Mouse (Mus musculus) erythroblast, embryonic 14.5 days (primary cell): ENCODE data around the gene Dop1b. TPM values are rescaled to one million over a fixed set of nuclear protein-coding genes. Genes with fewer than 3 reads are reported as not detected.

Experiments used
- H3K27me3 ChIP-seq: 2 replicates; pipeline ENCODE4 v1.6.1; 2012; ENCODE audit warnings: inconsistent platforms; ENCODE audit not compliant: control insufficient read depth
- H3K36me3 ChIP-seq: 2 replicates; pipeline ENCODE4 v1.6.1; 2012; ENCODE audit warnings: mild to moderate bottlenecking, inconsistent platforms; ENCODE audit not compliant: control insufficient read depth
- H3K4me1 ChIP-seq: 2 replicates; pipeline ENCODE4 v1.6.1; 2012; ENCODE audit warnings: inconsistent platforms; ENCODE audit not compliant: control insufficient read depth
- H3K4me3 ChIP-seq: replicated peaks from 2 replicates; pipeline ENCODE3; 2012; ENCODE audit warnings: moderate library complexity, mild to moderate bottlenecking, inconsistent platforms
- H3K9me3 ChIP-seq: 2 replicates; pipeline ENCODE4 v1.6.1; 2012; ENCODE audit warnings: low read length, inconsistent platforms, mixed read lengths; ENCODE audit not compliant: control insufficient read depth
- GATA1 ChIP-seq: IDR thresholded peaks from 2 replicates; pipeline ENCODE4 v1.6.1; 2012; ENCODE audit warnings: low read length, inconsistent platforms, mixed read lengths
- TAL1 ChIP-seq: IDR thresholded peaks from 3 replicates; pipeline ENCODE4 v1.6.1; 2012; ENCODE audit warnings: low read length, inconsistent platforms, mixed read lengths
- polyA plus RNA-seq: library from polyadenylated mRNA; stranded (reverse); fragments of >175 nt; gene quantifications from 2 replicates; pipeline ENCODE4 v1.2.3, GENCODE M21; 2012

Dop1b gene
- polyA plus RNA-seq, 1 experiment = 2.8 TPM

DNA sequence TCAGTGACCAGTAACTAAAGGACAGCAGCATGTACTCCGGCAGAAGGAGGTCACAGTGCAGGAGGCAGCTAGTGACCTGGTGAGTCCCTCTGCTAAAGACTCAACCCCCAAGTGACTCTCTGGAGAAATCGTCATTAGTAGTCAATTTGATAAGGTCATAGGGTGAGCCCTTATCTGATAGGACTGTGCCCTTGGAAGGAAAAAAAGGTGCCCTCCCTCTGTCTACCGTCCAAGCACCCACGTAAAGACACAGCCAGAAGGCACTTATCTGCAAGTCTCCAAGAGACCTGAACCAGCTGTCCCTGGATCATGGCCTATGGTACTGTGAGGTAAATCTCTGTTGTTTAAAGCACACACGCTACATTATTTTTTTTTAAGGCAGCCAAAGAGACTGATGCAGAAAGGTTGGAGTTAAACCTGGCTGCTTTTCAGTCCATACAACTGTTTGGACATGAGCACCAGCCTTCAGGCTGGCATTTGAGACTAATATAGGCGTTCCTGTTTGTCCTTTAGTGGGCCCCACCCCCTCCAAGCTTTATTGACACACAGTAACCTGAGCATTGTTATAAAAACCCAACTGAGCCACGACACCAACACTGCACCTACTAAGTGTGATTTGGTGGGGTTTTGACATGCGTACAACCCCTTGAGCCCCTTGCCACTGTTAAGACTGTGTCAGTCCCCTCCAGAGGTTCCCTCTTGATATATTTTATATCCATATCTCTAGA is 13.9 kb downstream of the Dop1b start:
- H3K9me3 ChIP-seq = no peaks in the 10 kb centered on the region
- H3K4me3 ChIP-seq = no peak overlapping the region
- no peak for TF ChIP-seq TAL1
- TF ChIP-seq GATA1 = no peak
- H3K36me3 ChIP-seq = peaks cover 64% of the 10 kb centered on the region
- H3K4me1 ChIP-seq = peaks cover 5% of the 10 kb centered on the region
- H3K27me3 ChIP-seq = no peaks in the 10 kb centered on the region

DNA sequence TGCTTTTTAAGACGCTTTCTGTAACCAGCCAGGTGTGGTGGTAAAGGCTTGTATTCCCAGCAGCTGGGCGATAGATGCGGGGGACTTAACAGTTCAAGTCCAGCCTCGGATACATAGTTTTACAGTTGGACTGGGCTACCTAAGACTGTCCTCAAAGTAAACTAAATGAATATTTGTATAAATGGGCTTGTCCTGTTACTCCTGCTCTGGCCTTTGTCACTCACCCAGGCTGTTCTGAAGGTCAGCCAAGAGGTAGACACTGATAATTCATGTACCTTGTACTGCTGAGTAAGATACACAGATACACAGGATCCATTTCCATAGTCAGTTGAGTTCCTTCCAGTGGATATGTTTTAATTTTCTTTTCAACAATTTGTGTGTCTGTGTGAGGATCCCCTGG is 14.5 kb downstream of the Dop1b start:
- H3K4me3 ChIP-seq = no peak overlapping the region
- TF ChIP-seq GATA1 = no peak
- no peak for TF ChIP-seq TAL1
- no peaks in the 10 kb centered on the region for H3K27me3 ChIP-seq
- peaks cover 7% of the 10 kb centered on the region for H3K4me1 ChIP-seq
- H3K36me3 ChIP-seq = peaks cover 66% of the 10 kb centered on the region
- H3K9me3 ChIP-seq = no peaks in the 10 kb centered on the region

DNA sequence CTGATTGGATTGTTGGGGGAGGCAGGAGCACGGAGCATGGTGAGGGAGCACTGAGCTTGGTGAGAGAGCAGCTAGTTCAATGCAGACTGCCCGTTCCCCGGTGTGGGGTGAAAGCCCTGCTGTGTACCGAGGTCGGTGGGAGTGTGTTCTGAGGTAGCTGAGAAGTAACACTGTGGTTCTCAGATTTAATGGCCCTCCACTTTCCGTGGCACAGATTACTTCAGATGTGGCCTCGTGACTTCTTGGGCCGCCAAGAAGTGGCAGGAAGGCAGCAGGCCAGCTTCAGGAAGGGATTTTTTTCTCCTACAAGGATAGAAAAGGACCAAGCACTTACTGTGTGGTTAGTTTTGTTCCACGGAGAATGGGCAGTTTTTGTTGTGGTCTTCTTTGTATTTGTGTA is 17.0 kb downstream of the Dop1b start:
- Histone ChIP-seq H3K27me3 (no peaks in the 10 kb centered on the region), H3K4me3 (no peak overlapping the region), H3K9me3 (no peaks in the 10 kb centered on the region), H3K36me3 (peaks cover 69% of the 10 kb centered on the region), H3K4me1 (peaks cover 13% of the 10 kb centered on the region)
- TF ChIP-seq TAL1 = no peak
- no peak for TF ChIP-seq GATA1

DNA sequence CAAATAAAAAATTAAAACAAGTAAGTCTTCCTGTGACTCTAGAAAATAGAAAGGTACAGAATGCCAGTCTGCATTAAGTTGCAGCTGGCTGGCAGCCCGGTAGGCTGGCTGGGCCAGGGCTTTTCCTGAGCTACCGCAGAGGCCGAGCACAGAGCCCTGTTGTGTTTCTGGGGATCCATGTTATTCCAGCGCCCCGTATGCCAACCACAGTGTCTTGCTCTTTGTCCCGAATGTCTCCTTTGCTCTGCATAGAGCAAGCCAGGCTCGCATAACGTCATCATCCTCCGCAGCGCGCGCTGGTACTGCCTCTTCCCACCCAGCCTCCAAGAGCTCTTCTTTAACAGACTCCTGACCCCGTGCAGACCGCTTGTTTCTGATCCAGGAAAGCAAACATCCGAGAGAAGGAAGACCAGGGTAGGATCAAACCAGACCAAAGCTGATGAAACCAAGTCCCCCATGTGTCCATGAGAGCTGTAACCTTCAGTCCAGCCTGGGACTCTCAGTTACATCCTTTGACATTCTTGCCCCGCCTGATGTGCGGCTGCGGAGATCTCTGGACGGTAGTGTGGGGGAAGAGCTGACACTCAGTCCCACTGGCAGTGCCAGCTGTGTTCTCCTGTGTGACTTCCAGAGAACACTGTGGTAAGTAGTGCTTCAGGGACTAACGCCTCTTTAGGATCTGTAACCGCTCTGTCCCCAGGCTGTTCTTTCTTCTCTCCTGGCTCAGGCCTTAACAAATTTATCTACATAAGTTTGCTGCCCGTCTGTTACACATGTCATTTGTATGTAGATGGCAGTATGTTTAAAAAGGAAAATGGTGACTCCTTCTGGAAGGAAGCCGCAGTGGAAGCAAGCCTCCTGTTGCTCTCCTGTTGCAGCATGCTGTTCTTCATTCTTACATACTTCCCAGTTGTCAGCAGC is 18.4 kb downstream of the Dop1b start:
- Histone ChIP-seq H3K36me3 (peaks cover 68% of the 10 kb centered on the region), H3K9me3 (no peaks in the 10 kb centered on the region), H3K27me3 (no peaks in the 10 kb centered on the region), H3K4me3 (no peak overlapping the region), H3K4me1 (peaks cover 15% of the 10 kb centered on the region)
- TF ChIP-seq TAL1 (no peak), GATA1 (no peak)

DNA sequence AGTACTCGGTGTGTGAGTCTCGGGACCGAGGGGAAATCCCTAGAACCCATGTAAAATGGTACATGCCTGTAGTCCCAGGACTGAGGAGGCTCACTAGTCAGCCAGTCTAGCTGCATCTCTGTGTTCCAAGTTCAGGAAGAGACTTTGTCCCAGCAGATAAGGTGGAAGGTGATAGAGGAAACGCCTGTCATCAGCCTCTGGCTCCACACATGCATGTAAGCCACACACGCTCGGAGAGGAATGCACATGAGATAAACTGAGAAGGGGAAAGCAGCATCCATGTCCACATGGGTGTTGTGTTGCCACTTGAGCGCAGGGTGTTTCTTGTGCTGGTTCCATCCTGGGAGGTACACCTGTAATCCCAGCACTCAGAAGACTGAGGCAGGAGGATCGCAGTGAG is 19.6 kb downstream of the Dop1b start:
- H3K27me3 ChIP-seq = no peaks in the 10 kb centered on the region
- TF ChIP-seq TAL1 (no peak), GATA1 (no peak)
- H3K9me3 ChIP-seq = no peaks in the 10 kb centered on the region
- peaks cover 66% of the 10 kb centered on the region for H3K36me3 ChIP-seq
- no peak overlapping the region for H3K4me3 ChIP-seq
- peaks cover 15% of the 10 kb centered on the region for H3K4me1 ChIP-seq

DNA sequence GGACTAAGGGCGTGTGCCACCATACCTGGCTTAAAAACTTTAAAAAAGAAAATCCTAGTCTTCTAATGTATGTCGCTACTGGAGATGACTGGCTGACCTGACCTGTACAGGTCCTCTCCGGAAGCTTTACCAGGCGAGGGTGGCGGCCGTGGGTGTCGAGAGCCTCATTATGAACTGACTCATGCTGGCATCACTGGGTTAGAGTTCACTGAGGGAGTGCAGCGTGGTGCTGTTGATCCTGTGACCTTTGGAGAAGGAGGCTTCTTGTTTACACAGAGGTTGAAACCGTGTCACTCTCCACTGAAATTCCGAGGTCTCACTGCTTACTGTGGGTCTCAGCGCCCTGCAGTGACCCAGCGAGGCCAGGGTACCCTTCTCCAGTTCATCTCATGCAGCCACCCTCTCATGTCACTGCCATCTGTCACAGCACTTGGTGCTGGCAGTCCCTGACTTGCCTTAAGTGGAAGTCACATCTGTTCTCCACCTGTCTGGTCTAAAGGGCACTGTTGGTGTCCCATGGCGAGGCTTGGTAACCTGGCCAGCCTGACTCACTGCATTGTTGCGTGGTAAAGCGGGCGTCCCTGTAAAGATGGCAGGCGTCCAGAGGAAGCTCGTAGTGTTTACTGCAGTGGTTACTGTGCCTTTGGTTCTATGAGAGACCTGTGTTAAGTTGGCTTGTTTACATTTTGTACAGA is 21.3 kb downstream of the Dop1b start:
- H3K9me3 ChIP-seq = no peaks in the 10 kb centered on the region
- TF ChIP-seq TAL1 (no peak), GATA1 (no peak)

DNA sequence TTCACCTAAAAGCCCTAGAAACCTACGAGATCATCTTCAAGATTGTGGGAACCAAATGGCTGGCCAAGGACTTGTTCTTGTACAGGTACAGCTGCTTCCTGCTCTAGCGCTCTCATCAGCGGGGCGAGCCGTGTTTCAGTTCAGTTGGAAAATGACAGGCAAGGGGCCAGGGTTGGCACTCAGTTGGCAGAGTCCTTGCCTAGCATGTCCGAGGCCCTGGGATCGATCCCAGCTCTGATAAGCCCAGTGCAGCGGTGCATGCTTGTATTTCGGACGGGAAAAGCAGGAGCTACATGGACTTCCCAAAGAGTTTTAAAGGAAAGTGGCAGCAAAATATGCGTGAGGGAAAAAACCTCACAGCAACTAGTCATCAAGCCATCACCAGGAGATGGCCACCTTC is 27.5 kb downstream of the Dop1b start:
- TF ChIP-seq GATA1 (no peak), TAL1 (no peak)

More for the DNA sequence above, 21.3 kb downstream of the Dop1b start:
- Histone ChIP-seq H3K27me3 (no peaks in the 10 kb centered on the region), H3K4me3 (no peak overlapping the region), H3K4me1 (peaks cover 14% of the 10 kb centered on the region), H3K36me3 (peaks cover 64% of the 10 kb centered on the region)

DNA sequence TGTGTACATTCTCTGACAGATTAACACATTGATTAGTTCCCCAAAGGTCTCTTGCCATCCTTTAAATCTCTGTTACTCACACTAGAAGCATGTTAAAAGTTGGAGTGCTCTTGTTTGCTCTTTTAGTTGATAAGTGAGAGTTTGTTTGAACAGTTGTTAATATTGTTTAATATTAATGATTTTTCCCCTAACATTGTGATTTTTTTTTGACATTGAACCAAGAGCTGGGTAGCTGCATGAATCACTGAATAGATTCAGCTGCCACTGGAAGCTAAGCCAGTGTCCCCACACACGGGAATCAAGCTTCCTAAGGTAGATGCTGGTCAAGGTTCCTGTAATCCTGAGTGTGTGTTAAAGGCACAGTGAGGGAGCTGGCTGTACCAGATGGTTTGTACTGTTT is 31.2 kb downstream of the Dop1b start:
- TF ChIP-seq GATA1 = no peak
- TF ChIP-seq TAL1 = no peak
- no peaks in the 10 kb centered on the region for H3K27me3 ChIP-seq
- H3K9me3 ChIP-seq = no peaks in the 10 kb centered on the region
- H3K4me3 ChIP-seq = no peak overlapping the region
- H3K4me1 ChIP-seq = peaks cover 66% of the 10 kb centered on the region
- H3K36me3 ChIP-seq = peaks cover 74% of the 10 kb centered on the region

More for the DNA sequence above, 27.5 kb downstream of the Dop1b start:
- Histone ChIP-seq H3K4me3 (no peak overlapping the region), H3K9me3 (no peaks in the 10 kb centered on the region), H3K27me3 (no peaks in the 10 kb centered on the region), H3K36me3 (peaks cover 75% of the 10 kb centered on the region), H3K4me1 (peaks cover 32% of the 10 kb centered on the region)

DNA sequence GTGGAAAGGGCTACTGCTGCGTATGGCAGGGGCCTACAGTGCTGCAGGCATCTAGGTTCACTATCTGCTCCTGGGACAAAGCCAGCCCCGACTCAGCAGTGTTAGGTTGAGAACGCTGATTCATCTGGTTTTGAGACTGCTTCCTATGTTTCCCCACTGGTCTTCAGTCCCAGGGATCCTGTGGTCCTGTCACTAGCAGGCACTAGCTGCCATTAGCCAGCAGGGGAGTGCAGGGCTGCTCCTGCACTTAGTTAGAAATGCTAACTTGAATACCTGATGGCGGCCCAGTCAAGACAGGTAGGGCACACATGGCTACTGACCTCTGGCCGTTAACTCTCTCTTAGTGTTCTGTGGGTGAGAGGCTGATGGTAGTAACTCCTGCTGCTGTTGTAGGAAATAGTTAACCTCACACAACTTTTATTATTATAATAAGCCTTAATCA is 32.4 kb downstream of the Dop1b start:
- TF ChIP-seq TAL1 (no peak), GATA1 (no peak)
- Histone ChIP-seq H3K27me3 (no peaks in the 10 kb centered on the region), H3K9me3 (no peaks in the 10 kb centered on the region), H3K4me1 (peaks cover 69% of the 10 kb centered on the region), H3K36me3 (peaks cover 75% of the 10 kb centered on the region), H3K4me3 (no peak overlapping the region)
